Mouse (Mus musculus) liver, embryonic 14.5 days (tissue): Measurements from ENCODE around the gene Mill2. TPM values are rescaled to one million over a fixed set of nuclear protein-coding genes. Genes with fewer than 3 reads are reported as not detected.
A peak's percentile ranks its signal among the peaks of the same experiment; 100 is the strongest.
"Not testable (repeated sequence)": the region's sequence is repeated elsewhere in the genome, so short reads cannot be mapped to it uniquely, and the experiment has no call there.

Source experiments
- ATAC-seq: fragments of 200-750 bp; cut with Nextera tagmentation; 2 replicates; pipeline ENCODE4 v1.8.0; 2017; ENCODE audit warnings: moderate number of reproducible peaks, mild to moderate bottlenecking, moderate library complexity; ENCODE audit not compliant: insufficient read depth
- DNase-seq, 3 experiments: peaks; one replicate each; pipeline ENCODE4 v3.0.0-alpha.2; 2012 to 2013; ENCODE audit warnings: low read depth in 3 of 3, low spot score in 3 of 3
- H3K27ac ChIP-seq: fragments of 300-500 bp; sonication (generic); 2 replicates; pipeline ENCODE4 v1.5.1; 2014; ENCODE audit warnings: moderate library complexity, mild to moderate bottlenecking, control low read depth, inconsistent platforms
- H3K27me3 ChIP-seq: fragments of 300-500 bp; sonication (generic); 2 replicates; pipeline ENCODE4 v1.6.1; 2014; ENCODE audit warnings: mild to moderate bottlenecking, low read length, moderate library complexity; ENCODE audit not compliant: control insufficient read depth, insufficient read depth
- H3K36me3 ChIP-seq: fragments of 300-500 bp; sonication (generic); replicated peaks from 2 replicates; pipeline ENCODE4 v1.6.1; 2014; ENCODE audit warnings: low read depth; ENCODE audit not compliant: control insufficient read depth, insufficient read depth
- H3K4me1 ChIP-seq, 2 experiments: fragments of 200-500 bp in 1 of 2; fragments of 300-500 bp in 1 of 2; sonication (generic) in 1 of 2; replicated peaks; 2 replicates each; pipeline ENCODE4 v1.6.1; 2012 to 2014; ENCODE audit warnings: antibody characterized with exemption in 1 of 2, inconsistent platforms in 1 of 2, low read length in 1 of 2; ENCODE audit not compliant: control insufficient read depth in 2 of 2, insufficient read depth in 2 of 2
- H3K4me2 ChIP-seq: fragments of 300-500 bp; sonication (generic); 2 replicates; pipeline ENCODE4 v1.6.1; 2014; ENCODE audit warnings: low read depth, mild to moderate bottlenecking, control low read depth, moderate library complexity
- H3K4me3 ChIP-seq, 2 experiments: fragments of 200-500 bp in 1 of 2; fragments of 300-500 bp in 1 of 2; sonication (generic) in 1 of 2; 2 replicates each; pipeline ENCODE4 v1.5.1; 2012 to 2014; ENCODE audit warnings: low read depth in 2 of 2, low read length in 2 of 2, mild to moderate bottlenecking in 2 of 2, control low read depth in 1 of 2, inconsistent platforms in 1 of 2, moderate library complexity in 1 of 2; ENCODE audit not compliant: insufficient read depth in 1 of 2
- H3K9ac ChIP-seq: fragments of 300-500 bp; sonication (generic); replicated peaks from 2 replicates; pipeline ENCODE4 v1.6.1; 2014; ENCODE audit warnings: mild to moderate bottlenecking, control low read depth, moderate library complexity
- H3K9me3 ChIP-seq: fragments of 300-500 bp; sonication (generic); 2 replicates; pipeline ENCODE4 v1.6.1; 2016; ENCODE audit warnings: low read length, mixed read lengths; ENCODE audit not compliant: control insufficient read depth
- CTCF ChIP-seq: IDR thresholded peaks from 2 replicates; pipeline ENCODE4 v1.5.1; 2016; ENCODE audit warnings: antibody characterized with exemption, low read depth, control low read depth
- EP300 ChIP-seq: IDR thresholded peaks from 2 replicates; pipeline ENCODE4 v1.6.1; 2016; ENCODE audit warnings: antibody characterized with exemption, low read depth
- WGBS: fragments of 180-500 bp; shearing (Covaris S2); extraction: QIAGEN DNeasy Blood & Tissue Kit; methylation state at CpG from one replicate; pipeline ENCODE4 v1.1.7; 2014; ENCODE audit not compliant: insufficient replicate concordance; 5-methylcytosine and 5-hydroxymethylcytosine counted together
- polyA plus RNA-seq, 2 experiments: library from polyadenylated mRNA; depleted of rRNA in 1 of 2; stranded (reverse) in 1 of 2; unstranded in 1 of 2; fragments of >200 nt; fragmentation: Nextera tagmentation in 1 of 2; extraction: Ambion mirVana in 1 of 2; gene quantifications; 2 replicates each; pipeline versions ENCODE4 v1.2.1 to v1.2.3; 2012 to 2014

The Mill2 gene
- polyA plus RNA-seq, 2 experiments, result 0.09 to 0.18 TPM

- TF ChIP-seq EP300, result no peak
- TF ChIP-seq CTCF, result no peak
- Histone ChIP-seq H3K9ac (no peak overlapping the region), H3K4me2 (no peak overlapping the region), H3K27me3 (no peaks in the 10 kb centered on the region), H3K27ac (no peak overlapping the region), H3K4me3 (no peak overlapping the region), H3K4me1 (no peaks in the 10 kb centered on the region), H3K9me3 (no peaks in the 10 kb centered on the region), H3K36me3 (no peaks in the 10 kb centered on the region)
- ATAC-seq (no peak), DNase-seq (no peak)
- WGBS, result 45% methylated on average over 5 of the region's 5 CpGs
These were observed 18.6 kb downstream of the Mill2 start for GRCm38 (mm10) chr7:18858310-18858916.

GRCm38 (mm10) chr7:18862801-18863200, 23.0 kb downstream of the Mill2 start:
- Histone ChIP-seq H3K27ac (no peak overlapping the region), H3K4me1 (no peaks in the 10 kb centered on the region), H3K36me3 (no peaks in the 10 kb centered on the region), H3K4me3 (no peak overlapping the region), H3K9me3 (no peaks in the 10 kb centered on the region), H3K4me2 (no peak overlapping the region), H3K9ac (no peak overlapping the region), H3K27me3 (no peaks in the 10 kb centered on the region)
- DNase-seq (no peak), ATAC-seq (no peak)
- TF ChIP-seq EP300, result no peak
- no peak for TF ChIP-seq CTCF
- WGBS, result 70% methylated on average over 6 of the region's 6 CpGs

DNA sequence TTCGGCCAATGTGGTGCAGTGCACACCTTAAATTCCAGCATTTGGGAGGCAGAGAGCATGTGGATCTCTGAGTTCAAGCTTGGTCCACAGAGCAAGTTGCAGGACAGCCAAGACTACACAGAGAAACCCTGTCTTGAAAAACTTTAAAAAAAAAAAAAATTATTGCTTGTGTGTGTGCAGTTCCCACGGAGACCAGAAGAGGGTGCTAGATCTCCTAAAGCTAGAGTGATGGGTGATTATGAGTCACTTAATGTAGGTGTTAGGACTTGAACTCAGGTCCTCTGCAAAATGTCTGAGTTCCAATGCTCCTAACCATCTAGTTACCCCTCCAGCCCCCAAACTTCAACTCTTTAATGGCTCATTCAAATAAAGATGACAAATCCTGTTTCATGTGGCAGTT, 28.7 kb downstream of the Mill2 start:
- H3K36me3 ChIP-seq, result no peaks in the 10 kb centered on the region
- 0 out of 4 replicates have a peak, but pooled peaks cover 0 to 2% of the 10 kb centered on the region in 2 experiments for H3K4me1 ChIP-seq
- WGBS, result 66% methylated on average over 2 of the region's 2 CpGs
- H3K27me3 ChIP-seq, result peaks cover 4% of the 10 kb centered on the region
- no peak overlapping the region for H3K4me2 ChIP-seq
- H3K27ac ChIP-seq, result no peak overlapping the region
- H3K4me3 ChIP-seq, result no peak overlapping the region
- no peak overlapping the region for H3K9ac ChIP-seq
- TF ChIP-seq CTCF, result peak; percentile 22; the same call in 1 of the 2 replicates
- TF ChIP-seq EP300, result no peak
- DNase-seq (no peak), ATAC-seq (no peak)
- no peaks in the 10 kb centered on the region; the same call in 1 of the 2 replicates for H3K9me3 ChIP-seq

GRCm38 (mm10) chr7:18871031-18871430, 31.3 kb downstream of the Mill2 start, which contains the start of gene Pglyrp1:
Gene Pglyrp1, plus strand, starts transcription at chr7:18871331.
- H3K4me1 ChIP-seq, H3K27ac ChIP-seq, H3K9ac ChIP-seq, H3K4me2 ChIP-seq, H3K27me3 ChIP-seq, H3K4me3 ChIP-seq, H3K9me3 ChIP-seq, ATAC-seq, DNase-seq, H3K36me3 ChIP-seq: not testable (repeated sequence)
- WGBS, result no CpG with 5 or more reads among the region's 8 CpGs

DNA sequence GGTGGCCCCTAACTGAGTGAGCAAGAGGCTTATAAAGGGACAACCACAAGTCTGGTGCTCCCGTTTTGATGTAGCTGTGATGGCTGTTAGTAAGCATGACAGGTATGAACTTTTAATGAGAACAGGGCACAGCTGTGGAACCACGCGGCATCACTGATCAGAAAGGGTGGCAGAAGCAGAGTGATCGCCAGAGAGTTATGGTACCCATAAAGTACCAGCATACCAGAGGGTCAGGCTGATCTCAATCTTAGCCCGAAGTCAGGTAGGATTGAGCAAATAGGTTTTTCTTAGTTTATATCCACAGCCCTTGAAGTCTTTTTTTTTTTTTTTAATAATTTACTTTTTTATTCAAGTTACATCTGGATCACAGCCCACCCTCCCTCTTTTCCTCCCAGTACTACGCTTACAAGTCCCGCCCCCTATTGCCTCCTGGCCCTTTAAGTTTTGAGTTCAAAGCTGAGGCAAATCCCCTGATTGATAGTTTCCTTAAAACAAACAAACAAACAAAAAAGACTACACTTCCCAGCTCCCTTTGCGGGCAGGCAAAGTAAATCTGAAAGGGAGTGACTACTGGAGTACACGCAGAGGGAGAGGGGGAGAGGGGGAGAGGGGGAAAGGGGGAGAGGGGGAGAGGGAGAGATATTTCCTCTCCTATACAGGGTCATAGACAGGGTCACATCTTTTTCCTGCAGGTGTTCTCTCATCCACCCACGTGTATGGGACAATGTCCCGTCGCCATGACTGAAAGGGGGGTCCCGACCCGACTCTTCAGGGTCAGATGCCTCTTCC, 32.4 kb downstream of the Mill2 start:
- H3K9ac ChIP-seq, result no peak overlapping the region
- no peak for DNase-seq
- peak overlapping the region; percentile 38; the same call in 1 of the 2 replicates for H3K4me2 ChIP-seq
- H3K36me3 ChIP-seq, result no peaks in the 10 kb centered on the region
- 0 out of 4 replicates have a peak, but pooled peaks cover 0 to 2% of the 10 kb centered on the region in 2 experiments for H3K4me1 ChIP-seq
- no peak overlapping the region for H3K27ac ChIP-seq
- peaks cover 4% of the 10 kb centered on the region for H3K27me3 ChIP-seq
- no peak overlapping the region for H3K4me3 ChIP-seq
- no peak for ATAC-seq
- WGBS, result 25% methylated on average over 13 of the region's 14 CpGs
- TF ChIP-seq EP300 (no peak), CTCF (no peak)
- no peaks in the 10 kb centered on the region; the same call in 1 of the 2 replicates for H3K9me3 ChIP-seq
